Mouse (Mus musculus) kidney, embryonic 15.5 days (tissue): Measurements from ENCODE around the gene Tmem255a. TPM values are rescaled to one million over a fixed set of nuclear protein-coding genes. Genes with fewer than 3 reads are reported as not detected.

Source experiments
- ATAC-seq: fragments of 200-750 bp; cut with Nextera tagmentation; replicated peaks from 2 replicates; pipeline ENCODE4 v1.8.0; 2017; ENCODE audit warnings: moderate TSS enrichment; ENCODE audit not compliant: low FRiP score
- H3K27ac ChIP-seq: fragments of 300-500 bp; sonication (generic); 2 replicates; pipeline ENCODE4 v1.5.1; 2015; ENCODE audit warnings: mild to moderate bottlenecking, inconsistent platforms
- H3K27me3 ChIP-seq: fragments of 300-500 bp; sonication (generic); 2 replicates; pipeline ENCODE4 v1.6.1; 2015; ENCODE audit warnings: inconsistent platforms
- H3K36me3 ChIP-seq: fragments of 300-500 bp; sonication (generic); 2 replicates; pipeline ENCODE4 v1.6.1; 2015; ENCODE audit warnings: inconsistent platforms
- H3K4me1 ChIP-seq: fragments of 300-500 bp; sonication (generic); 2 replicates; pipeline ENCODE4 v1.6.1; 2015; ENCODE audit warnings: inconsistent platforms
- H3K4me2 ChIP-seq: fragments of 300-500 bp; sonication (generic); 2 replicates; pipeline ENCODE4 v1.6.1; 2015; ENCODE audit warnings: moderate library complexity, mild to moderate bottlenecking, inconsistent platforms
- H3K4me3 ChIP-seq: fragments of 300-500 bp; sonication (generic); replicated peaks from 2 replicates; pipeline ENCODE4 v1.5.1; 2015; ENCODE audit warnings: mild to moderate bottlenecking, inconsistent platforms
- H3K9ac ChIP-seq: fragments of 300-500 bp; sonication (generic); 2 replicates; pipeline ENCODE4 v1.6.1; 2015; ENCODE audit warnings: mild to moderate bottlenecking, inconsistent platforms
- H3K9me3 ChIP-seq: fragments of 300-500 bp; sonication (generic); replicated peaks from 2 replicates; pipeline ENCODE4 v1.6.1; 2016; ENCODE audit warnings: inconsistent platforms
- WGBS: fragments of 180-500 bp; shearing (Covaris S2); methylation state at CpG from one replicate; pipeline ENCODE4 v1.1.7; 2015; ENCODE audit warnings: mixed read lengths; 5-methylcytosine and 5-hydroxymethylcytosine counted together
- microRNA-seq: library from miRNA; unstranded; fragments of <30 nt; microRNA quantifications from one replicate; pipeline ENCODE4, GENCODE M21; 2016
- polyA plus RNA-seq: library from polyadenylated mRNA; unstranded; fragments of >200 nt; fragmentation: Nextera tagmentation; extraction: Ambion mirVana; gene quantifications from 2 replicates; pipeline ENCODE4 v1.2.1, GENCODE M21; 2015

The Tmem255a gene
- polyA plus RNA-seq, 1 experiment from 2014 or later, result 29.0 TPM

- Histone ChIP-seq H3K4me2 (no peak overlapping the region), H3K9ac (no peak overlapping the region), H3K27me3 (no peaks in the 10 kb centered on the region), H3K4me3 (no peak overlapping the region), H3K27ac (no peak overlapping the region), H3K9me3 (no peaks in the 10 kb centered on the region), H3K4me1 (no peaks in the 10 kb centered on the region), H3K36me3 (no peaks in the 10 kb centered on the region)
- ATAC-seq, result no peak
- WGBS, result 69% methylated on average over 1 of the region's 1 CpGs
Observed at GRCm38 (mm10) chrX:38159097-38159496, 93.1 kb downstream of the Tmem255a start.

Small RNAs within 50 kb of the gene (microRNA-seq; reads per million reads assigned to microRNA genes)
- gene Mir3110, result 0.59 reads per million

Other genes starting within 250 kb of the Tmem255a start
- not detected in 2 replicates for gene Btg1-ps1, start 233.6 kb downstream of the Tmem255a start, polyA plus RNA-seq
- 0.16 TPM in 1 of 2 replicates, not detected in the other for gene Btg1-ps2, start 209.3 kb downstream of the Tmem255a start, polyA plus RNA-seq
- gene Rhox10, start 186.0 kb downstream of the Tmem255a start, polyA plus RNA-seq, result not detected in 2 replicates
- not detected in 2 replicates for gene Rhox11, start 167.3 kb downstream of the Tmem255a start, polyA plus RNA-seq
- gene Rhox12, start 141.5 kb downstream of the Tmem255a start, polyA plus RNA-seq, result not detected in 2 replicates
- gene Rhox13, start 131.2 kb downstream of the Tmem255a start, polyA plus RNA-seq, result not detected in 2 replicates
- 4.0 and 4.7 TPM in 2 replicates for gene Zbtb33, start 62.6 kb downstream of the Tmem255a start, polyA plus RNA-seq
- 0.95 and 3.2 TPM in 2 replicates for gene Atp1b4, start 63.7 kb upstream of the Tmem255a start, polyA plus RNA-seq
- 154 and 157 TPM in 2 replicates for gene Lamp2, start 204.0 kb upstream of the Tmem255a start, polyA plus RNA-seq